Mouse (Mus musculus) 3T3-L1 (cell line): ENCODE measurements around the gene Snap23.
A peak's percentile ranks its signal among the peaks of the same experiment; 100 is the strongest.
"Not testable (repeated sequence)": the region's sequence is repeated elsewhere in the genome, so short reads cannot be mapped to it uniquely, and the experiment has no call there.

ENCODE experiments used
- DNase-seq: peaks from one replicate; pipeline ENCODE4 v3.0.0-alpha.2; 2015; ENCODE audit warnings: low read depth, low spot score

The Snap23 gene

GRCm38 (mm10) chr2:120566886-120567797 is at the start of gene Snap23:
Snap23 (plus strand) TSS chr2:120567671.
- peak; percentile 95 for DNase-seq

GRCm38 (mm10) chr2:120518547-120519210 is 48.8 kb upstream of the Snap23 start:
- peak; percentile 71 for DNase-seq

- DNase-seq, result no peak
Measured at GRCm38 (mm10) chr2:120526771-120527170, 40.7 kb upstream of the Snap23 start.

- no peak for DNase-seq
Measured at GRCm38 (mm10) chr2:120529531-120529930, 37.9 kb upstream of the Snap23 start.

- DNase-seq, result no peak
Measured at GRCm38 (mm10) chr2:120531223-120531622, 36.2 kb upstream of the Snap23 start.

- DNase-seq, result peak; percentile 29
Measured at GRCm38 (mm10) chr2:120539333-120539732, 28.1 kb upstream of the Snap23 start.

GRCm38 (mm10) chr2:120539778-120540208 is 27.7 kb upstream of the Snap23 start:
- DNase-seq, result peak; percentile 87

GRCm38 (mm10) chr2:120544732-120545131 is 22.7 kb upstream of the Snap23 start:
- DNase-seq, result no peak

GRCm38 (mm10) chr2:120556868-120557267 is 10.6 kb upstream of the Snap23 start:
- DNase-seq, result no peak

GRCm38 (mm10) chr2:120558813-120559212 is 8.7 kb upstream of the Snap23 start:
- DNase-seq, result no peak

- no peak for DNase-seq
Measured at GRCm38 (mm10) chr2:120561524-120561923, 5.9 kb upstream of the Snap23 start.

GRCm38 (mm10) chr2:120562859-120563234 is 4.6 kb upstream of the Snap23 start:
- DNase-seq, result no peak

- DNase-seq, result peak; percentile 93
Measured at GRCm38 (mm10) chr2:120563235-120563990, 4.1 kb upstream of the Snap23 start, which contains the start of gene Zfp106. Zfp106 (minus strand) TSS chr2:120563843.

GRCm38 (mm10) chr2:120564548-120565188 is 2.8 kb upstream of the Snap23 start:
- DNase-seq, result not testable (repeated sequence)

- no peak for DNase-seq
Measured at GRCm38 (mm10) chr2:120565363-120565762, 2.1 kb upstream of the Snap23 start.

GRCm38 (mm10) chr2:120567798-120568320 is 388 bp downstream of the Snap23 start:
- DNase-seq, result no peak

- no peak for DNase-seq
Measured at GRCm38 (mm10) chr2:120571081-120571480, 3.6 kb downstream of the Snap23 start.

GRCm38 (mm10) chr2:120572161-120572560 is 4.7 kb downstream of the Snap23 start:
- DNase-seq, result not testable (repeated sequence)

GRCm38 (mm10) chr2:120575121-120575520 is 7.7 kb downstream of the Snap23 start:
- DNase-seq, result peak; percentile 27

- no peak for DNase-seq
Measured at GRCm38 (mm10) chr2:120575978-120576377, 8.5 kb downstream of the Snap23 start.

GRCm38 (mm10) chr2:120577799-120578198 is 10.3 kb downstream of the Snap23 start:
- no peak for DNase-seq
